Mouse (Mus musculus): ENCODE results near the gene Tmem39a. TPM values are rescaled to one million over a fixed set of nuclear protein-coding genes. Genes with fewer than 3 reads are reported as not detected.

Gene Tmem39a
- polyA plus RNA-seq, 1 experiment from 2014 or later, result 130 TPM

GRCm38 (mm10) chr16:38548000-38548399 lies 10.5 kb upstream of the Tmem39a start:
- H3K9ac ChIP-seq (ENCODE audit: low read length), result no peak overlapping the region
- no peak overlapping the region for H3K27ac ChIP-seq (ENCODE audit: low read length)
- WGBS, result 77% methylated on average over 1 of the region's 1 CpGs
- H3K4me1 ChIP-seq (replicated peaks; ENCODE audit: control insufficient read depth, insufficient read depth, low read length), result peaks cover 8% of the 10 kb centered on the region
- no peak for ATAC-seq (ENCODE audit: low read depth)
- peaks cover 3% of the 10 kb centered on the region; the same call in 1 of the 2 replicates for H3K27me3 ChIP-seq (ENCODE audit: control insufficient read depth, insufficient read depth, low read depth, low read length)
- no peak overlapping the region for H3K4me2 ChIP-seq (ENCODE audit: low read depth, low read length)
- H3K9me3 ChIP-seq (ENCODE audit: control insufficient read depth, low read length), result no peaks in the 10 kb centered on the region
- peaks cover 2% of the 10 kb centered on the region; the same call in 1 of the 2 replicates for H3K36me3 ChIP-seq (ENCODE audit: control insufficient read depth, insufficient read depth, low read length)
- H3K4me3 ChIP-seq (ENCODE audit: low read length), result no peak overlapping the region

DNA sequence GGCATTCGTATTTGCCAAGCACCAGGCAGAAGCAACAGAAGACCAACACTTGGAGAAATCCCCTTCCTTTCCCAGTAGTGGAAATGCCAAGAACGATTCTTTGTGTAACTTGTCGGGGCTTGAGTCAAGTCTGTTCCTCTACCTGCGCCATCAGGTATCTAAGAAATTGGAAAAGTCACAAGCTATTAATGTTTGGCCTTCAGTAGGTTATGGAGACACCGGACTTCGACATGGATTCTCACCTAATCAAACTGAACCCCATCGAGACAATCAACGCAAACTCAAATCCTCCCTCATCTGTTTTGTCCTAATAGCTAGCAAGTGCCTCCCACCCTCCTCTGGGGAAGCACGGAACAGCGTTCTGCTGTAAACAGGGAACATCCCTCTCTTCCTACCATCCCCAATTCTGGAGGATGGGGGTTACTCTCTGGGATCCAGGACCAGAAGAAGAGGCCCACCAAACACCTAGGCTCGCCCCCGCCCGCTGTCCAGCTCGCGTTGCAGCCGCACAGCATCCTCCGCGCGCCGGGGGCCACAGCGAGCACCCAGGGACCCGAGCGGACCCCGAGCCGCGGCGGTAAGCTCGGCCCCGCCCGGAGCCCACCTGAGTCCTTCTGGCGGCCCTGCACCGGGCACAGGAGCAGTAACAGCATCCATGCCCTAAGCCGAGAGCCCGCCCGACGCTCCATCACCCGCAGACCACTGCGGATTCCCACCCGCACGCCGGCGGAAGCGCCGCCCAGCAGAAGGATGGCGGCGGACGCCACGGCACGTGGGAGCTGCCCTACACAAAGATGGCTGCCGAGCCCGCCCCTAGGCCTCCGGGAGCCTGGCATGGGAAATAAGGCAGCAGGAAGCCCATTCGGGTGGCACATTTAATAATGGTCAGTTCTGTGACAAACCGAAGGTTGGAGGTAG lies 8.8 kb upstream of the Tmem39a start, which contains the start of gene Poglut1:
Poglut1 (minus strand) TSS at position 780 of the 918 bp plus-strand sequence.
- H3K4me1 ChIP-seq (replicated peaks; ENCODE audit: control insufficient read depth, insufficient read depth, low read length), result peaks cover 8% of the 10 kb centered on the region
- H3K4me3 ChIP-seq (ENCODE audit: low read length), result peak within 1 kb of the TSS; percentile 89
- peak within 1 kb of the TSS; percentile 85 for H3K4me2 ChIP-seq (ENCODE audit: low read depth, low read length)
- WGBS, result 2% methylated on average over 48 of the region's 54 CpGs
- H3K9ac ChIP-seq (ENCODE audit: low read length), result peak within 1 kb of the TSS; percentile 86
- H3K36me3 ChIP-seq (ENCODE audit: control insufficient read depth, insufficient read depth, low read length), result peaks cover 2% of the 10 kb centered on the region; the same call in 1 of the 2 replicates
- H3K9me3 ChIP-seq (ENCODE audit: control insufficient read depth, low read length), result no peaks in the 10 kb centered on the region
- peak; percentile 97 for ATAC-seq (ENCODE audit: low read depth)
- peaks cover 5% of the 10 kb centered on the region; the same call in 1 of the 2 replicates for H3K27me3 ChIP-seq (ENCODE audit: control insufficient read depth, insufficient read depth, low read depth, low read length)
- no peak within 1 kb of the TSS for H3K27ac ChIP-seq (ENCODE audit: low read length)

GRCm38 (mm10) chr16:38555988-38556387 lies 2.5 kb upstream of the Tmem39a start:
- Histone ChIP-seq H3K4me2 (ENCODE audit: low read depth, low read length) (no peak overlapping the region), H3K9ac (ENCODE audit: low read length) (no peak overlapping the region), H3K4me1 (replicated peaks; ENCODE audit: control insufficient read depth, insufficient read depth, low read length) (no peaks in the 10 kb centered on the region), H3K27ac (ENCODE audit: low read length) (no peak overlapping the region), H3K4me3 (ENCODE audit: low read length) (no peak overlapping the region), H3K9me3 (ENCODE audit: control insufficient read depth, low read length) (no peaks in the 10 kb centered on the region), H3K27me3 (ENCODE audit: control insufficient read depth, insufficient read depth, low read depth, low read length) (peaks cover 8% of the 10 kb centered on the region; the same call in 1 of the 2 replicates), H3K36me3 (ENCODE audit: control insufficient read depth, insufficient read depth, low read length) (no peaks in the 10 kb centered on the region)
- no peak for ATAC-seq (ENCODE audit: low read depth)
- WGBS, result 72% methylated on average over 3 of the region's 3 CpGs

GRCm38 (mm10) chr16:38562131-38562967 lies 3.9 kb downstream of the Tmem39a start:
- peak overlapping the region; percentile 75 for H3K4me2 ChIP-seq (ENCODE audit: low read depth, low read length)
- H3K4me1 ChIP-seq (replicated peaks; ENCODE audit: control insufficient read depth, insufficient read depth, low read length), result peaks cover 8% of the 10 kb centered on the region
- no peaks in the 10 kb centered on the region for H3K9me3 ChIP-seq (ENCODE audit: control insufficient read depth, low read length)
- peak overlapping the region; percentile 78 for H3K27ac ChIP-seq (ENCODE audit: low read length)
- WGBS, result 7% methylated on average over 37 of the region's 37 CpGs
- peak; percentile 99 for ATAC-seq (ENCODE audit: low read depth)
- H3K9ac ChIP-seq (ENCODE audit: low read length), result peak overlapping the region; percentile 94
- H3K27me3 ChIP-seq (ENCODE audit: control insufficient read depth, insufficient read depth, low read depth, low read length), result peaks cover 2% of the 10 kb centered on the region; the same call in 1 of the 2 replicates
- H3K4me3 ChIP-seq (ENCODE audit: low read length), result peak overlapping the region; percentile 91
- peaks cover 7% of the 10 kb centered on the region; the same call in 1 of the 2 replicates for H3K36me3 ChIP-seq (ENCODE audit: control insufficient read depth, insufficient read depth, low read length)

DNA sequence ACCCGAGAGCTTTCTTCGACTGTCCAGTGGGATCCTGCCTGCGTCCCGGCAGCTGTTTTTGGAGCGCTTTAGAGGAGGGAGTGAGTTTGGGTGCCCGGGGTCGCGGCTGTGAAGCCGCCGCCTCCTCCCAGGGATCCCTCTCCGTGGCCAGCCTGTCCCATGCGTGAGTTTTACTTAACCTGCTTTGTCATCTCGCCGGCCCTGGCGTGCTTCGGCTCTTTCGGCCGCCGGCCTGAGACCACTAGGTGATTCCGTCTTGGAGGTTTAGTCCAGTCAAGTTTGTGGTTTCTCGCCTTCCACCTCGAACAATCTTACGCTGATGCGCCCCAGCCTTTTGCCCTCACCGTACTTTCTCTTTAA lies 4.5 kb downstream of the Tmem39a start:
- H3K9me3 ChIP-seq (ENCODE audit: control insufficient read depth, low read length), result no peaks in the 10 kb centered on the region
- no peak; the same call in 1 of the 2 replicates for ATAC-seq (ENCODE audit: low read depth)
- WGBS, result under 1% methylated on average over 25 of the region's 25 CpGs
- H3K27ac ChIP-seq (ENCODE audit: low read length), result peak overlapping the region; percentile 78
- H3K4me1 ChIP-seq (replicated peaks; ENCODE audit: control insufficient read depth, insufficient read depth, low read length), result peaks cover 8% of the 10 kb centered on the region
- H3K36me3 ChIP-seq (ENCODE audit: control insufficient read depth, insufficient read depth, low read length), result peaks cover 7% of the 10 kb centered on the region; the same call in 1 of the 2 replicates
- H3K4me2 ChIP-seq (ENCODE audit: low read depth, low read length), result peak overlapping the region; percentile 75
- H3K27me3 ChIP-seq (ENCODE audit: control insufficient read depth, insufficient read depth, low read depth, low read length), result peaks cover 2% of the 10 kb centered on the region; the same call in 1 of the 2 replicates
- H3K9ac ChIP-seq (ENCODE audit: low read length), result peak overlapping the region; percentile 94
- H3K4me3 ChIP-seq (ENCODE audit: low read length), result peak overlapping the region; percentile 91

DNA sequence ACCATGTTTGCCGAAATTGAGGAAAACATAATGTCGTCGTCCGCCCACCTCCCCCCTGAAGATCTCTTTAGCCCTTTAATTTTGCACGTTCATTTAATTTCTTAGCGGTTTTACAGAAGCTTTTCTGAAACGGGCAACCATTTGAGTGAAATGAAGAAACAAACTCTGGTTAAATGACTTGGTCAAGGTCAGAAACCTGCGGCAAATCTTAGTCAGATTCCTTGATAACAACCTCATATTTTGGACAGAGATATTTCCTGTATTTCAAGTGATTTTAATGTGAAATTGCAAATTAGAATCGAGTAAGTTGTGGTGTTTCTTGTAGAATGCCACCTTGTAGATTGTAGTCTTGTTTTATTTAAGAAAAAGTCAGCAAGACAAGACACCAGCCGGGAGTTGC lies 5.0 kb downstream of the Tmem39a start:
- H3K4me2 ChIP-seq (ENCODE audit: low read depth, low read length), result peak overlapping the region; percentile 75
- H3K9ac ChIP-seq (ENCODE audit: low read length), result peak overlapping the region; percentile 94
- H3K27ac ChIP-seq (ENCODE audit: low read length), result no peak overlapping the region
- H3K36me3 ChIP-seq (ENCODE audit: control insufficient read depth, insufficient read depth, low read length), result peaks cover 8% of the 10 kb centered on the region
- H3K9me3 ChIP-seq (ENCODE audit: control insufficient read depth, low read length), result no peaks in the 10 kb centered on the region
- peaks cover 2% of the 10 kb centered on the region; the same call in 1 of the 2 replicates for H3K27me3 ChIP-seq (ENCODE audit: control insufficient read depth, insufficient read depth, low read depth, low read length)
- WGBS, result 17% methylated on average over 10 of the region's 10 CpGs
- H3K4me3 ChIP-seq (ENCODE audit: low read length), result peak overlapping the region; percentile 91
- no peak for ATAC-seq (ENCODE audit: low read depth)
- H3K4me1 ChIP-seq (replicated peaks; ENCODE audit: control insufficient read depth, insufficient read depth, low read length), result peaks cover 8% of the 10 kb centered on the region

- Histone ChIP-seq H3K4me1 (replicated peaks; ENCODE audit: control insufficient read depth, insufficient read depth, low read length) (peaks cover 8% of the 10 kb centered on the region), H3K27ac (ENCODE audit: low read length) (no peak overlapping the region), H3K9me3 (ENCODE audit: control insufficient read depth, low read length) (no peaks in the 10 kb centered on the region), H3K27me3 (ENCODE audit: control insufficient read depth, insufficient read depth, low read depth, low read length) (no peaks in the 10 kb centered on the region), H3K4me2 (ENCODE audit: low read depth, low read length) (no peak overlapping the region), H3K36me3 (ENCODE audit: control insufficient read depth, insufficient read depth, low read length) (peaks cover 29% of the 10 kb centered on the region), H3K9ac (ENCODE audit: low read length) (no peak overlapping the region), H3K4me3 (ENCODE audit: low read length) (no peak overlapping the region)
- no peak for ATAC-seq (ENCODE audit: low read depth)
- WGBS, result 96% methylated on average over 5 of the region's 5 CpGs
Observed at GRCm38 (mm10) chr16:38568192-38568591, 9.7 kb downstream of the Tmem39a start.

- H3K4me1 ChIP-seq (replicated peaks; ENCODE audit: control insufficient read depth, insufficient read depth, low read length), result no peaks in the 10 kb centered on the region
- no peak for ATAC-seq (ENCODE audit: low read depth)
- peaks cover 31% of the 10 kb centered on the region for H3K36me3 ChIP-seq (ENCODE audit: control insufficient read depth, insufficient read depth, low read length)
- H3K4me2 ChIP-seq (ENCODE audit: low read depth, low read length), result no peak overlapping the region
- 97% methylated on average over 3 of the region's 3 CpGs for WGBS
- H3K4me3 ChIP-seq (ENCODE audit: low read length), result no peak overlapping the region
- H3K9ac ChIP-seq (ENCODE audit: low read length), result no peak overlapping the region
- no peaks in the 10 kb centered on the region for H3K9me3 ChIP-seq (ENCODE audit: control insufficient read depth, low read length)
- no peaks in the 10 kb centered on the region for H3K27me3 ChIP-seq (ENCODE audit: control insufficient read depth, insufficient read depth, low read depth, low read length)
- H3K27ac ChIP-seq (ENCODE audit: low read length), result no peak overlapping the region
Observed at GRCm38 (mm10) chr16:38571481-38571880, 13.0 kb downstream of the Tmem39a start.

DNA sequence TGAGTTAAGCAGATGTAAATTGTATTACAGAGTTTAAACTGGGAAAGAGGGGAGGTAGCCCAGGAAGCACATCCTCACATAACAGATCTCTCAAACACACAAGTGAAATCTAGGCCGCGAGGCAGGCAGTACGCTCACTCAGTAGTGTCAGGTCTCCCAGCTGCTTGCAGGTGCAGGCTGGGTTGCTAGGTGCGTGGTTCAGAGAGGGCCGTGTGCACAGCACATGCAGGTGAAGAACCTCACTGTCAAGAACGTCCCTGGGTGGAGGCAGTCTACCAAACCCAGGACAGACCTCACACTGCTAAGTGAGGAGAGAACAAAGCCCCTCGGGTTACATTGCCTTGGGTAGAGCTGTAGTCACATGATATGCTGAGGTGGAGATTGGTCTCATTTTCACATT lies 26.3 kb downstream of the Tmem39a start:
- H3K27me3 ChIP-seq (ENCODE audit: control insufficient read depth, insufficient read depth, low read depth, low read length), result no peaks in the 10 kb centered on the region
- no peaks in the 10 kb centered on the region for H3K4me1 ChIP-seq (replicated peaks; ENCODE audit: control insufficient read depth, insufficient read depth, low read length)
- H3K4me2 ChIP-seq (ENCODE audit: low read depth, low read length), result no peak overlapping the region
- ATAC-seq (ENCODE audit: low read depth), result no peak
- no peak overlapping the region for H3K9ac ChIP-seq (ENCODE audit: low read length)
- H3K4me3 ChIP-seq (ENCODE audit: low read length), result no peak overlapping the region
- no peak overlapping the region for H3K27ac ChIP-seq (ENCODE audit: low read length)
- 85% methylated on average over 7 of the region's 7 CpGs for WGBS
- H3K36me3 ChIP-seq (ENCODE audit: control insufficient read depth, insufficient read depth, low read length), result peaks cover 43% of the 10 kb centered on the region
- H3K9me3 ChIP-seq (ENCODE audit: control insufficient read depth, low read length), result no peaks in the 10 kb centered on the region
